Mouse (Mus musculus) monocyte, adult 59 days (primary cell): Measurements from ENCODE around the gene Ccdc154. TPM values are rescaled to one million over a fixed set of nuclear protein-coding genes. Genes with fewer than 3 reads are reported as not detected.

Source experiments
- total RNA-seq, 2 experiments: library from RNA; stranded (reverse); gene quantifications; one replicate each; pipeline ENCODE4 v1.2.4; 2023

Ccdc154 gene
- total RNA-seq, result under 1 TPM in 1 of 2 experiments, not detected in 1; 0.39 TPM

DNA sequence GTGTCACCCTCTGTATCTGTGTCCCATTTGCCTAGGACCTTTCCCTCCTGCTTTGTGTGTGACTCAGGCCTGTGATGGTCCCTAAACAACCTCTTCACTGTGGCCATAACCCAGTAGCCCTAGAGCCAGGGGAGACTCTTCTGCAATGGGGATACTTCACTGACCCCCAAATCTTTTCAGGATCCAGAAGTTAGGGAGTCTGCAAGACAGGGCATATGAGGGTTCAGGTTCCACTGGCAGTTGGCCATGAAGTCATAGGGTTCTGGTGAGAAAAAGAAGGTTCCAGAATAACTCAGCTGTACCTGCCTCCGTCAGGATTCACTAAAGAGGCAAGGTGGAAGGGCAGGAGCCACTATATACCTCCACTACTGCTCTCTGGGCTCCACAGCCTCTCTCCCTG lies at the start of gene Ccdc154:
Ccdc154 (plus strand) TSS at position 301 of the 400 bp plus-strand sequence.

GRCm38 (mm10) chr17:25115664-25116432 lies 46.4 kb upstream of the Ccdc154 start, which contains the start of gene Telo2:
TSS of gene Telo2 (minus strand) at chr17:25115967.

DNA sequence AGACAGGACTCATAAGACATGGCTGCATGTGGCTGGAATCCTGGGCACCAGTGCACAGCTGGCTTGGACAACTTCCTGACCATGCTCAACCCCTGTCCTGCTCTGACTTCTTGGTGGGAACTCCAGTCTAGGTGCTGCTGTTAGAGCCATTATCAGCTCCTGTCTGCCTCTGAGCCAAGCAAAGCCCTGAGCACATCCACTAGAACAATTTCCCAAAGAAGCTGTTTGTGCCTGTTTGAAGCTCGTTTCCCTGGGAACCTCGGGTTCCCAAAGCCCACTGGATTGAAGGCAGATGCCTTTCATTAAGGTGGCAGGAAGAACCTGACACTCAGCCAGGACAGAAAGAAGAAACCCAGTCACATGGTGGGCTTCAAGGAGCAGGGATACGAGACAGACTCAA lies 41.9 kb upstream of the Ccdc154 start, which contains the start of gene Ptx4:
Ptx4 (plus strand) TSS at position 355 of the 400 bp plus-strand sequence.

DNA sequence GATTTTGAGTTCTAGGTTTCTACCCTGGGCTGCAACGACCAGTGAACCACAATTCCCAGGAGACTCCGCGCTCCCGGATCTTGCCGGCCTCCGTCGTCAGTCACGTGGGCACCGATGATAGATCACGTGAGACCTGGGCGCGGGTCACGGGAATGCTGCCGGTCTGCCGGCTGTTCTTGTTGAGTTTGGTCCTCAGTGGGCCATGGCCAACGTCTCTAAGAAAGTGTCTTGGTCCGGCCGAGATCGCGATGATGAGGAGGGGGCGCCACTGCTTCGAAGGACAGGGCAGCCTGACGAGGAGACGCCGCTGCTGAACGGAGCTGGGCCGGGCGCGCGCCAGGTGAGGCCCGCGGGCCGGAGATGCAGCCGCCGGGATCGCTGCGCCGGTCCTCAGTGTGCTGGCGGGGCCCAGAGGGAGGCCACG lies 29.0 kb upstream of the Ccdc154 start, which contains the start of gene Clcn7:
Clcn7 (plus strand) TSS at position 117 of the 424 bp plus-strand sequence.

GRCm38 (mm10) chr17:25175411-25175810 lies 13.2 kb downstream of the Ccdc154 start, which contains the start of gene Gm38655:
TSS of gene Gm38655 (minus strand) at chr17:25175471.

GRCm38 (mm10) chr17:25184129-25184691 lies 21.9 kb downstream of the Ccdc154 start, which contains the start of gene BC003965:
TSS of gene BC003965 (plus strand) at chr17:25184554.

GRCm38 (mm10) chr17:25188150-25189031 lies 26.1 kb downstream of the Ccdc154 start, which contains the start of gene Unkl:
TSS of gene Unkl (plus strand) at chr17:25188397.

Other genes starting within 250 kb of the Ccdc154 start
- 100 to 1,000 TPM; 122 to 126 TPM for gene Mapk8ip3, start 225.5 kb upstream of the Ccdc154 start, total RNA-seq
- gene Jpt2, start 201.8 kb upstream of the Ccdc154 start, total RNA-seq, result 10 to 100 TPM; 21.5 to 28.3 TPM
- gene Cramp1l, start 146.7 kb upstream of the Ccdc154 start, total RNA-seq, result 10 to 100 TPM; 32.5 to 47.2 TPM
- gene Ift140, start 146.4 kb upstream of the Ccdc154 start, total RNA-seq, result 10 to 100 TPM; 17.7 to 18.3 TPM
- gene Tmem204, start 78.9 kb upstream of the Ccdc154 start, total RNA-seq, result not detected
- 10 to 100 TPM; 14.6 to 15.3 TPM for gene Telo2, start 46.5 kb upstream of the Ccdc154 start, total RNA-seq
- not detected for gene Ptx4, start 41.7 kb upstream of the Ccdc154 start, total RNA-seq
- 10 to 100 TPM; 36.7 to 44.1 TPM for gene Clcn7, start 29.1 kb upstream of the Ccdc154 start, total RNA-seq
- not detected for gene Gm38655, start 13.0 kb downstream of the Ccdc154 start, total RNA-seq
- gene BC003965, start 22.1 kb downstream of the Ccdc154 start, total RNA-seq, result 1 to 10 TPM; 7.7 to 7.8 TPM
- gene Unkl, start 25.9 kb downstream of the Ccdc154 start, total RNA-seq, result 10 to 100 TPM; 23.5 to 23.7 TPM
- gene Gnptg, start 77.7 kb downstream of the Ccdc154 start, total RNA-seq, result 10 to 100 TPM; 19.2 to 22.1 TPM
- gene Tsr3, start 77.7 kb downstream of the Ccdc154 start, total RNA-seq, result 10 to 100 TPM; 10.4 to 11.6 TPM
- 1 to 10 TPM in 1 of 2 experiments, under 1 TPM in 1; 0.81 to 1.7 TPM for gene Baiap3, start 93.9 kb downstream of the Ccdc154 start, total RNA-seq
- gene Ube2i, start 112.2 kb downstream of the Ccdc154 start, total RNA-seq, result 100 to 1,000 TPM; 288 to 298 TPM
- 10 to 100 TPM in 1 of 2 experiments, 1 to 10 TPM in 1; 6.3 to 11.9 TPM for gene Prss34, start 135.9 kb downstream of the Ccdc154 start, total RNA-seq
- not detected for gene Prss28, start 146.2 kb downstream of the Ccdc154 start, total RNA-seq
- 1 to 10 TPM; 2.1 to 2.6 TPM for gene Prss29, start 156.2 kb downstream of the Ccdc154 start, total RNA-seq
- not detected for gene Tpsab1, start 183.1 kb downstream of the Ccdc154 start, total RNA-seq
- gene Tpsb2, start 203.8 kb downstream of the Ccdc154 start, total RNA-seq, result not detected
- not detected for gene Tpsg1, start 206.8 kb downstream of the Ccdc154 start, total RNA-seq